Mouse (Mus musculus) stomach, postnatal 0 days (tissue): ENCODE results near the gene Tyw3.

Experiments used
- CTCF ChIP-seq: IDR thresholded peaks from 2 replicates; pipeline ENCODE4 v1.5.1; 2016; ENCODE audit warnings: antibody characterized with exemption, low read depth, mild to moderate bottlenecking, moderate library complexity
- EP300 ChIP-seq: optimal IDR thresholded peaks from 2 replicates; pipeline ENCODE3; 2016; ENCODE audit warnings: antibody characterized with exemption

- no peak for TF ChIP-seq CTCF
- TF ChIP-seq EP300 = no peak
Observed at GRCm38 (mm10) chr3:154628284-154628683, 31.4 kb upstream of the Tyw3 start.
